In the genomic region with DNA sequence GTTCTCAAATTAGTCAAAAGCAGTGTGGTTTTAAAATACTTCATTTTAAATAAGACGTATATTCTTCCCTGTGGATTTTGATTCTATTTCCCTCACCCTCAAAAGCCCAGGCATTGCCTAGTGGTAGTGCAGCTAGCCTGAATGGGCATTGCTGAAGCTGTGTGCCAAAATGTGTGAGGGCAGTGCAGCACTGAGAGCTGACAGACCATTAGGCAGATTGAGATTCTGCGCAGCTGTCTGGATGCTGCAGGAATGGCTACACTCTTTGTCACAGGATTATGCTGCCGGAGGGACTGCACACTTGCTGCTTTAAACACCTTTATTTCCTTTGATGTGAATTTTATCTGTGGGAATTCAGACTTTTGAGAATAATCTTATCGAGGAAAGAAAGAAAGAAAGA, we compare ENCODE assay signal across 21 mouse cellular contexts.
"Had no signal": no experiment of that assay in that cellular context is flagged by ENCODE, and none has a peak within 500 bp of the region (broad histone marks: within the 10 kb centered on the region; RNA-seq: fewer than 3 reads in every experiment).

No protein-coding gene starts in this region.

- DNase-seq: kidney, adult 2 months; kidney, postnatal 25 days; layer of hippocampus, adult 9-11 months; liver, postnatal 0 days; lung, embryonic 14.5 days; retina, postnatal 1 day; thymus, adult 2 months; thymus, postnatal 14 days; thymus, postnatal 4 days had no signal

- H3K9me3 ChIP-seq: limb, embryonic 12.5 days; limb, embryonic 15.5 days; neural tube, embryonic 13.5 days had no signal

- H3K9ac ChIP-seq: limb, embryonic 12.5 days; limb, embryonic 15.5 days; liver, embryonic 14.5 days; liver, postnatal 0 days; lung, embryonic 14.5 days; neural tube, embryonic 13.5 days had no signal

- H3K27ac ChIP-seq: kidney, postnatal 0 days; layer of hippocampus, adult 2 months; limb, embryonic 12.5 days; limb, embryonic 15.5 days; liver, embryonic 14.5 days; macrophage; neural tube, embryonic 13.5 days; stomach, postnatal 0 days had no signal

- H3K36me3 ChIP-seq: limb, embryonic 12.5 days; limb, embryonic 15.5 days; neural tube, embryonic 13.5 days had no signal

- H3K27me3 ChIP-seq: limb, embryonic 12.5 days; limb, embryonic 15.5 days; neural tube, embryonic 13.5 days had no signal

- ATAC-seq: intestine, postnatal 0 days; liver, postnatal 0 days; lung, postnatal 0 days had no signal

- H3K4me1 ChIP-seq: limb, embryonic 12.5 days; limb, embryonic 15.5 days; neural tube, embryonic 13.5 days had no signal

- H3K4me2 ChIP-seq: limb, embryonic 12.5 days; limb, embryonic 15.5 days; liver, embryonic 11.5 days; lung, embryonic 14.5 days; neural tube, embryonic 13.5 days had no signal

- H3K4me3 ChIP-seq: layer of hippocampus, adult 2 months; limb, embryonic 12.5 days; limb, embryonic 15.5 days; myocyte; neural tube, embryonic 13.5 days had no signal
